Mouse (Mus musculus): ENCODE measurements at regions not wholly inside any gene's neighbourhood (a gene's known extent, or its start where the extent isn't known, plus 50 kb on each side); places are given as distances from the start of the nearest gene placed in this dataset.

- no peaks in the 10 kb centered on the region for H3K27me3 ChIP-seq (ENCODE audit: control insufficient read depth, insufficient read depth, low read length, poor library complexity, severe bottlenecking)
- H3K4me3 ChIP-seq (ENCODE audit: low read depth, low read length), result no peak overlapping the region
- H3K27ac ChIP-seq (ENCODE audit: insufficient read depth, low read length), result no peak overlapping the region
- no peak overlapping the region for H3K9ac ChIP-seq (ENCODE audit: low read depth, poor library complexity, severe bottlenecking)
- no peak for TF ChIP-seq CTCF (IDR thresholded peaks at IDR 0.05; ENCODE audit: low read depth, low read length)
- TF ChIP-seq POLR2A (IDR thresholded peaks at IDR 0.05; ENCODE audit: insufficient read depth, low read length), result no peak
- TF ChIP-seq EP300 (IDR thresholded peaks at IDR 0.05; ENCODE audit: insufficient read depth, low read depth, low read length), result no peak
- no peaks in the 10 kb centered on the region for H3K9me3 ChIP-seq (replicated peaks; ENCODE audit: control insufficient read depth, insufficient read depth, low read length, poor library complexity, severe bottlenecking)
- no peaks in the 10 kb centered on the region for H3K4me1 ChIP-seq (ENCODE audit: control insufficient read depth, insufficient read depth, low read length)
- no peaks in the 10 kb centered on the region for H3K36me3 ChIP-seq (ENCODE audit: control insufficient read depth, insufficient read depth, low read length, poor library complexity, severe bottlenecking)
These were observed 104.7 kb upstream of the Tmem72 start for GRCm38 (mm10) chr6:116821215-116821912.

GRCm38 (mm10) chr6:116822605-116823004 is 105.9 kb upstream of the Tmem72 start:
- Histone ChIP-seq H3K4me1 (ENCODE audit: control insufficient read depth, insufficient read depth, low read length) (no peaks in the 10 kb centered on the region), H3K36me3 (ENCODE audit: control insufficient read depth, insufficient read depth, low read length, poor library complexity, severe bottlenecking) (no peaks in the 10 kb centered on the region), H3K4me3 (ENCODE audit: low read depth, low read length) (no peak overlapping the region), H3K9me3 (replicated peaks; ENCODE audit: control insufficient read depth, insufficient read depth, low read length, poor library complexity, severe bottlenecking) (no peaks in the 10 kb centered on the region), H3K27ac (ENCODE audit: insufficient read depth, low read length) (no peak overlapping the region), H3K27me3 (ENCODE audit: control insufficient read depth, insufficient read depth, low read length, poor library complexity, severe bottlenecking) (no peaks in the 10 kb centered on the region), H3K9ac (ENCODE audit: low read depth, poor library complexity, severe bottlenecking) (no peak overlapping the region)
- no peak for TF ChIP-seq EP300 (IDR thresholded peaks at IDR 0.05; ENCODE audit: insufficient read depth, low read depth, low read length)
- no peak for TF ChIP-seq CTCF (IDR thresholded peaks at IDR 0.05; ENCODE audit: low read depth, low read length)
- no peak for TF ChIP-seq POLR2A (IDR thresholded peaks at IDR 0.05; ENCODE audit: insufficient read depth, low read length)

- TF ChIP-seq EP300 (IDR thresholded peaks at IDR 0.05; ENCODE audit: insufficient read depth, low read depth, low read length) (no peak), CTCF (IDR thresholded peaks at IDR 0.05; ENCODE audit: low read depth, low read length) (no peak), POLR2A (IDR thresholded peaks at IDR 0.05; ENCODE audit: insufficient read depth, low read length) (no peak)
- H3K27ac ChIP-seq (ENCODE audit: insufficient read depth, low read length), result no peak overlapping the region
- H3K36me3 ChIP-seq (ENCODE audit: control insufficient read depth, insufficient read depth, low read length, poor library complexity, severe bottlenecking), result no peaks in the 10 kb centered on the region
- no peaks in the 10 kb centered on the region for H3K9me3 ChIP-seq (replicated peaks; ENCODE audit: control insufficient read depth, insufficient read depth, low read length, poor library complexity, severe bottlenecking)
- no peak overlapping the region for H3K9ac ChIP-seq (ENCODE audit: low read depth, poor library complexity, severe bottlenecking)
- H3K27me3 ChIP-seq (ENCODE audit: control insufficient read depth, insufficient read depth, low read length, poor library complexity, severe bottlenecking), result no peaks in the 10 kb centered on the region
- H3K4me1 ChIP-seq (ENCODE audit: control insufficient read depth, insufficient read depth, low read length), result no peaks in the 10 kb centered on the region
- no peak overlapping the region for H3K4me3 ChIP-seq (ENCODE audit: low read depth, low read length)
These were observed 108.9 kb upstream of the Tmem72 start for GRCm38 (mm10) chr6:116825628-116826027.

GRCm38 (mm10) chr6:116829341-116829740 is 112.6 kb upstream of the Tmem72 start:
- H3K9me3 ChIP-seq (replicated peaks; ENCODE audit: control insufficient read depth, insufficient read depth, low read length, poor library complexity, severe bottlenecking), result no peaks in the 10 kb centered on the region
- H3K27ac ChIP-seq (ENCODE audit: insufficient read depth, low read length), result no peak overlapping the region
- no peaks in the 10 kb centered on the region for H3K4me1 ChIP-seq (ENCODE audit: control insufficient read depth, insufficient read depth, low read length)
- no peak overlapping the region for H3K9ac ChIP-seq (ENCODE audit: low read depth, poor library complexity, severe bottlenecking)
- H3K36me3 ChIP-seq (ENCODE audit: control insufficient read depth, insufficient read depth, low read length, poor library complexity, severe bottlenecking), result no peaks in the 10 kb centered on the region
- H3K27me3 ChIP-seq (ENCODE audit: control insufficient read depth, insufficient read depth, low read length, poor library complexity, severe bottlenecking), result no peaks in the 10 kb centered on the region
- no peak for TF ChIP-seq CTCF (IDR thresholded peaks at IDR 0.05; ENCODE audit: low read depth, low read length)
- TF ChIP-seq POLR2A (IDR thresholded peaks at IDR 0.05; ENCODE audit: insufficient read depth, low read length), result no peak
- TF ChIP-seq EP300 (IDR thresholded peaks at IDR 0.05; ENCODE audit: insufficient read depth, low read depth, low read length), result no peak
- no peak overlapping the region for H3K4me3 ChIP-seq (ENCODE audit: low read depth, low read length)

- TF ChIP-seq CTCF (IDR thresholded peaks at IDR 0.05; ENCODE audit: low read depth, low read length) (no peak), EP300 (IDR thresholded peaks at IDR 0.05; ENCODE audit: insufficient read depth, low read depth, low read length) (no peak), POLR2A (IDR thresholded peaks at IDR 0.05; ENCODE audit: insufficient read depth, low read length) (no peak)
- Histone ChIP-seq H3K9me3 (replicated peaks; ENCODE audit: control insufficient read depth, insufficient read depth, low read length, poor library complexity, severe bottlenecking) (no peaks in the 10 kb centered on the region), H3K36me3 (ENCODE audit: control insufficient read depth, insufficient read depth, low read length, poor library complexity, severe bottlenecking) (no peaks in the 10 kb centered on the region), H3K4me1 (ENCODE audit: control insufficient read depth, insufficient read depth, low read length) (no peaks in the 10 kb centered on the region), H3K27me3 (ENCODE audit: control insufficient read depth, insufficient read depth, low read length, poor library complexity, severe bottlenecking) (no peaks in the 10 kb centered on the region), H3K27ac (ENCODE audit: insufficient read depth, low read length) (no peak overlapping the region), H3K9ac (ENCODE audit: low read depth, poor library complexity, severe bottlenecking) (no peak overlapping the region), H3K4me3 (ENCODE audit: low read depth, low read length) (no peak overlapping the region)
These were observed 129.5 kb upstream of the Tmem72 start for GRCm38 (mm10) chr6:116845990-116846862.

All from ES-Bruce4 (cell line).